Mouse (Mus musculus) liver, embryonic 14.5 days (tissue): ENCODE measurements at regions not wholly inside any gene's neighbourhood (a gene's known extent, or its start where the extent isn't known, plus 50 kb on each side); places are given as distances from the start of the nearest gene placed in this dataset.

Source experiments
- ATAC-seq: fragments of 200-750 bp; cut with Nextera tagmentation; 2 replicates; pipeline ENCODE4 v1.8.0; 2017; ENCODE audit warnings: moderate number of reproducible peaks, mild to moderate bottlenecking, moderate library complexity; ENCODE audit not compliant: insufficient read depth
- DNase-seq, 3 experiments: peaks; one replicate each; pipeline ENCODE4 v3.0.0-alpha.2; 2012 to 2013; ENCODE audit warnings: low read depth in 3 of 3, low spot score in 3 of 3
- H3K27ac ChIP-seq: fragments of 300-500 bp; sonication (generic); 2 replicates; pipeline ENCODE4 v1.5.1; 2014; ENCODE audit warnings: moderate library complexity, mild to moderate bottlenecking, control low read depth, inconsistent platforms
- H3K27me3 ChIP-seq: fragments of 300-500 bp; sonication (generic); 2 replicates; pipeline ENCODE4 v1.6.1; 2014; ENCODE audit warnings: mild to moderate bottlenecking, low read length, moderate library complexity; ENCODE audit not compliant: control insufficient read depth, insufficient read depth
- H3K36me3 ChIP-seq: fragments of 300-500 bp; sonication (generic); replicated peaks from 2 replicates; pipeline ENCODE4 v1.6.1; 2014; ENCODE audit warnings: low read depth; ENCODE audit not compliant: control insufficient read depth, insufficient read depth
- H3K4me1 ChIP-seq, 2 experiments: fragments of 200-500 bp in 1 of 2; fragments of 300-500 bp in 1 of 2; sonication (generic) in 1 of 2; replicated peaks; 2 replicates each; pipeline ENCODE4 v1.6.1; 2012 to 2014; ENCODE audit warnings: antibody characterized with exemption in 1 of 2, inconsistent platforms in 1 of 2, low read length in 1 of 2; ENCODE audit not compliant: control insufficient read depth in 2 of 2, insufficient read depth in 2 of 2
- H3K4me2 ChIP-seq: fragments of 300-500 bp; sonication (generic); 2 replicates; pipeline ENCODE4 v1.6.1; 2014; ENCODE audit warnings: low read depth, mild to moderate bottlenecking, control low read depth, moderate library complexity
- H3K4me3 ChIP-seq, 2 experiments: fragments of 200-500 bp in 1 of 2; fragments of 300-500 bp in 1 of 2; sonication (generic) in 1 of 2; 2 replicates each; pipeline ENCODE4 v1.5.1; 2012 to 2014; ENCODE audit warnings: low read depth in 2 of 2, low read length in 2 of 2, mild to moderate bottlenecking in 2 of 2, control low read depth in 1 of 2, inconsistent platforms in 1 of 2, moderate library complexity in 1 of 2; ENCODE audit not compliant: insufficient read depth in 1 of 2
- H3K9ac ChIP-seq: fragments of 300-500 bp; sonication (generic); replicated peaks from 2 replicates; pipeline ENCODE4 v1.6.1; 2014; ENCODE audit warnings: mild to moderate bottlenecking, control low read depth, moderate library complexity
- H3K9me3 ChIP-seq: fragments of 300-500 bp; sonication (generic); 2 replicates; pipeline ENCODE4 v1.6.1; 2016; ENCODE audit warnings: low read length, mixed read lengths; ENCODE audit not compliant: control insufficient read depth
- CTCF ChIP-seq: IDR thresholded peaks from 2 replicates; pipeline ENCODE4 v1.5.1; 2016; ENCODE audit warnings: antibody characterized with exemption, low read depth, control low read depth
- EP300 ChIP-seq: IDR thresholded peaks from 2 replicates; pipeline ENCODE4 v1.6.1; 2016; ENCODE audit warnings: antibody characterized with exemption, low read depth
- WGBS: fragments of 180-500 bp; shearing (Covaris S2); extraction: QIAGEN DNeasy Blood & Tissue Kit; methylation state at CpG from one replicate; pipeline ENCODE4 v1.1.7; 2014; ENCODE audit not compliant: insufficient replicate concordance; 5-methylcytosine and 5-hydroxymethylcytosine counted together

DNA sequence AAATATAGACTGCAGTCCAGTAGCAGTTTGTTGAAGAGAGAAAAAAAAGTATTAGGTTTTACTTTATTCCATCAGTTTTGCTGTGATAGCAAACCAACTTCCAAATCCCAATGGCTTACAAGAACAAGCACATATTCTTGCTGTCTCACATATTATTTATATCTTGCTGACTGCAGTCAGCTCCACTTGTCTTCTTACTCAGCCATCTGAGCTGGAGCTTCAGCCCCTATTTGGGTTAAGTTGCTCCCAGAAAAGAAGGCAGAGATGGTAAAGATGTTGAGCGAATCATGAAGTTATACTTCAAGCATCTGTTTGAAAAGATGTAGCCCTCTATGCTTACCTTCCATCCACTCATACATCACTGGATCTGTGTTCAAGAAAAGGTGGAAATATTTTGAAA is 106.7 kb upstream of the Htr1f start:
- no peak for TF ChIP-seq CTCF
- no peak for TF ChIP-seq EP300

DNA sequence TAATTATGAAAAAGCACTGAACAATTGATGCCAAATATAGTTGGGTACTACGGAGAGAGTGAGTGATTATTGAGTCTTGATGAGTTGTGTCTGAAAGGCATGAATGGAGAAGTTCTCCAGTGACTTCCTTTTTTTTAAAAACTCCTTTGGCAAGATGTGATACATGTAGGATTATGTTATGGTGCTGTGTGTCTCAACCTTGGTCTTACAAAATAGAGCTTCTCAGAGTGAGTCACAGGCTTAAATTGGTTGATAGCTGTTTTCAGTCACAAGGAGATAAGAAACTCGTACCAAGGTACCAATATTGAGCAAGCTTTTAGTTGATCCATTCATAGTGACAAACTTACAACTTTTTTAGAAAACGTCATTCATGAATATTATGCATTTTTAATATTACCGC is 95.7 kb upstream of the Htr1f start:
- Histone ChIP-seq H3K27me3 (no peaks in the 10 kb centered on the region), H3K4me3 (no peak overlapping the region), H3K9me3 (no peaks in the 10 kb centered on the region), H3K9ac (no peak overlapping the region), H3K4me1 (no peaks in the 10 kb centered on the region), H3K36me3 (no peaks in the 10 kb centered on the region), H3K4me2 (no peak overlapping the region), H3K27ac (no peak overlapping the region)
- ATAC-seq (no peak), DNase-seq (peak in 1 of 3 experiments; percentile 9)
- no peak for TF ChIP-seq CTCF
- TF ChIP-seq EP300, result no peak
- 53% methylated on average over 4 of the region's 4 CpGs for WGBS

More for the DNA sequence above, 106.7 kb upstream of the Htr1f start:
- Histone ChIP-seq H3K9ac (no peak overlapping the region), H3K4me1 (no peaks in the 10 kb centered on the region), H3K4me2 (no peak overlapping the region), H3K36me3 (no peaks in the 10 kb centered on the region), H3K4me3 (no peak overlapping the region), H3K27ac (no peak overlapping the region), H3K27me3 (no peaks in the 10 kb centered on the region), H3K9me3 (no peaks in the 10 kb centered on the region)
- no peak for DNase-seq
- 55% methylated on average over 1 of the region's 1 CpGs for WGBS
- no peak for ATAC-seq

DNA sequence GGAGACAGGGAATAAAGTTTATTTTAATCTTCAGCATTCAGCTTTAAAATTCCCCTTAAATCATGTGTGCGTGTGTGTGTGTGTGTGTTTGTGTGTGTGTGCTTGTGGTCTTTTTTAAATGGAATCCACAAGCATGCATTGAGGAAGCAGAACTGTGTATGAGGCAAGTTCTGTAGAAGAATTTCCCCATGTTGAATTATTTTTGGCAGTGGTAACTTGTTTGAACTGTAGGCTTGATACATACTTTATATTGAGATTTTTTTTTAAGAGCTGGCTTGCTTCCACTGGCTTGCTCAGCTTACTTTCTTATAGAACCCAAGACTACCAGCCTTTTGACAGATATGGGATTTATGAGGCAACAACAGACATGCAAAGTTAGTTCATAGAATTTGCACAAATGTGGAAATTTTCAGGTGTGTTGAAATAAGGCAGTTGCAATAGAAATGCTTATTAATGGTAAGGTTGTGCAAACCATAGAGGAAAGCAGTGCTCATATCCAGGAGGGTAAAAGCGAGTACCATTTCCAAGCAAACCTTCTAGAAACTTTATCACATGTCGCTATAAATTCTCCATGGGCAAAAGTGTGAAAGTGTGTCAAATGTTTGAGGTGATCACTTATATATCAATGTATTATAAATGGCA is 91.7 kb upstream of the Htr1f start:
- DNase-seq (peak in 1 of 3 experiments; percentile 4), ATAC-seq (no peak)

DNA sequence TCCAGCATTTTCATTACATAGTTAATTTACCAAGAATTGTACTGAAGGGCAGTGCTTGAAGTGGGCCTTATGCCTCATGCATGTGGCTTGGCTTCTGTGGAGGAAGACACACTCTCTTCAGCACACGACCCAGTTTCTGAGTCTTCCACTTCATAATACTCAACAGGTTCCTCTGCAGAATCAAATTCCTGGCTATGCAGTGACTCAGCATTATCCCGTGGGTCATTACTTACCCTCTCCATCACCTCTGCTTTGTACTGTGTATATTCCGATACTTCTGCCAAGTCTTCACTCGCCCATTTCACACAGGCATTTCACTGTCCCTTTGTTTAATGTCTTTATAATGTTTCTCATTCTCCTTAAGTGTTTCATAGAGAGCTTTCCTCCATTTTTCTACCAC is 90.1 kb upstream of the Htr1f start:
- 63% methylated on average over 4 of the region's 4 CpGs for WGBS
- Histone ChIP-seq H3K27me3 (no peaks in the 10 kb centered on the region), H3K36me3 (no peaks in the 10 kb centered on the region), H3K9ac (no peak overlapping the region), H3K9me3 (no peaks in the 10 kb centered on the region), H3K4me2 (no peak overlapping the region), H3K4me1 (no peaks in the 10 kb centered on the region), H3K27ac (no peak overlapping the region), H3K4me3 (no peak overlapping the region)
- no peak for TF ChIP-seq EP300
- no peak for TF ChIP-seq CTCF
- ATAC-seq, result no peak
- no peak for DNase-seq

More for the DNA sequence above, 91.7 kb upstream of the Htr1f start:
- Histone ChIP-seq H3K4me2 (no peak overlapping the region), H3K9ac (no peak overlapping the region), H3K27me3 (no peaks in the 10 kb centered on the region), H3K36me3 (no peaks in the 10 kb centered on the region), H3K9me3 (no peaks in the 10 kb centered on the region), H3K4me3 (no peak overlapping the region), H3K27ac (no peak overlapping the region), H3K4me1 (no peaks in the 10 kb centered on the region)
- TF ChIP-seq EP300, result no peak
- no peak for TF ChIP-seq CTCF
- WGBS, result 50% methylated on average over 3 of the region's 3 CpGs

DNA sequence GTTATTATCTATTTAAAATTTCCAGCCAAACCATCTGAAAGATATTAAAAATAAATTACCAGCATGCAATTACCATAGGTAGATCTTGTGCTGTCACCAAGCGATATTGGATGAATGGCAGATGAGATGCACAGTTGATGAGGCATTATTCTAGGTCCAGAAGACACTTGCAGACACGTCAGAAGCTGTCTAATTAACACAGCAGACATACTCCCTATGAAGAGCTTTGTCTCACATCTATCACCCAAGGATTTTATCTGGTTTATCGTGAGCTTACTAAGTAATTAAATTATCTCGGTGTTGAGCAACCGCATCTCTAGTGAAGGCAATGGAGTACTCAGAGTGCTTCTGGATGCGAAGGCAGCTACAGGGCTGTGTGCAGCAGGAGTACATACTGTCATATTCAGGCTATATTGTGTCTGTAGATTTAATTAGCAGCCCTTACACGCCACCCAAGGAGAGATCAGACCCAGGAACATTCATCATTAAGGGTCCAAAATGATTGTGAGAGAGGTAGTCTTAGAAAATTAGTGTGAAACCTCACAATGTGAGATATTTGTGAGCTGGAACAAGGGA is 86.0 kb upstream of the Htr1f start:
- DNase-seq, result no peak
- no peak overlapping the region for H3K27ac ChIP-seq
- TF ChIP-seq EP300, result no peak
- TF ChIP-seq CTCF, result no peak
- no peak overlapping the region for H3K4me3 ChIP-seq
- ATAC-seq, result no peak
- no peak overlapping the region for H3K4me2 ChIP-seq
- no peaks in the 10 kb centered on the region for H3K4me1 ChIP-seq
- no peaks in the 10 kb centered on the region for H3K9me3 ChIP-seq
- H3K9ac ChIP-seq, result no peak overlapping the region
- no peaks in the 10 kb centered on the region for H3K36me3 ChIP-seq
- WGBS, result 66% methylated on average over 7 of the region's 7 CpGs
- H3K27me3 ChIP-seq, result no peaks in the 10 kb centered on the region
